8 mouse cellular contexts compared by ENCODE assay signal in genomic region chr12:55438611-55439137, GRCm38 (mm10). TPM values are rescaled to one million over a fixed set of nuclear protein-coding genes. Genes with fewer than 3 reads are reported as not detected.
DNase-seq lines count a peak whose midpoint lies in the region; ATAC-seq and TF ChIP-seq lines count a peak whose summit lies in the region.

No protein-coding gene starts in this region.

- 0 out of 2 replicates have a peak overlapping the region, but pooled peaks have one; percentile 17 for H3K9ac ChIP-seq in liver, embryonic 11.5 days (ENCODE audit: low read depth, low read length)
- H3K9ac ChIP-seq in liver, embryonic 12.5 days: no peak overlapping the region
- H3K9ac ChIP-seq in embryonic facial prominence, embryonic 13.5 days: peak overlapping the region; percentile 37; the same call in 1 of the 2 replicates
- no peak overlapping the region for H3K9ac ChIP-seq in intestine, postnatal 0 days (ENCODE audit: low read depth, low read length)

- ATAC-seq in liver, embryonic 11.5 days (replicated peaks; ENCODE audit: low FRiP score): no peak
- no peak for ATAC-seq in liver, embryonic 12.5 days
- 0 out of 2 replicates have a peak, but pooled peaks have one; percentile 17 for ATAC-seq in embryonic facial prominence, embryonic 13.5 days (ENCODE audit: insufficient number of reproducible peaks, insufficient read depth, low FRiP score, low TSS enrichment, low read depth)
- ATAC-seq in intestine, postnatal 0 days: no peak

- peak overlapping the region; percentile 12; the same call in 1 of the 2 replicates for H3K4me2 ChIP-seq in liver, embryonic 11.5 days
- H3K4me2 ChIP-seq in liver, embryonic 12.5 days: no peak overlapping the region
- H3K4me2 ChIP-seq in embryonic facial prominence, embryonic 13.5 days: peak overlapping the region; percentile 53
- 0 out of 2 replicates have a peak overlapping the region, but pooled peaks have one; percentile 9 for H3K4me2 ChIP-seq in intestine, postnatal 0 days (replicated peaks; ENCODE audit: low read depth)

- H3K4me1 ChIP-seq in liver, embryonic 11.5 days (replicated peaks; ENCODE audit: control insufficient read depth, insufficient read depth, low read length): peaks cover 16% of the 10 kb centered on the region
- peaks cover 32% of the 10 kb centered on the region for H3K4me1 ChIP-seq in liver, embryonic 12.5 days
- peaks cover 54% of the 10 kb centered on the region for H3K4me1 ChIP-seq in embryonic facial prominence, embryonic 13.5 days
- H3K4me1 ChIP-seq in intestine, postnatal 0 days (replicated peaks; ENCODE audit: control insufficient read depth, insufficient read depth, low read length): peaks cover 14% of the 10 kb centered on the region

- H3K4me3 ChIP-seq in liver, embryonic 11.5 days (ENCODE audit: low read depth, low read length): no peak overlapping the region
- no peak overlapping the region for H3K4me3 ChIP-seq in liver, embryonic 12.5 days
- peak overlapping the region; percentile 15; the same call in 1 of the 2 replicates for H3K4me3 ChIP-seq in embryonic facial prominence, embryonic 13.5 days
- no peak overlapping the region for H3K4me3 ChIP-seq in intestine, postnatal 0 days (ENCODE audit: low read depth, low read length)

- H3K9me3 ChIP-seq in liver, embryonic 11.5 days (ENCODE audit: control insufficient read depth, low read length): no peaks in the 10 kb centered on the region
- no peaks in the 10 kb centered on the region for H3K9me3 ChIP-seq in liver, embryonic 12.5 days (replicated peaks)
- H3K9me3 ChIP-seq in embryonic facial prominence, embryonic 13.5 days: no peaks in the 10 kb centered on the region
- no peaks in the 10 kb centered on the region for H3K9me3 ChIP-seq in intestine, postnatal 0 days (ENCODE audit: control insufficient read depth)

- no peak for DNase-seq in liver, embryonic 11.5 days (ENCODE audit: low spot score)
- DNase-seq in splenic B cell, adult 2 months (ENCODE audit: low read depth, low spot score): peak; percentile 63
- DNase-seq in frontal cortex, postnatal 14 days (ENCODE audit: low spot score in 2 of 2): no peak
- no peak for DNase-seq in testis, postnatal 10 days (ENCODE audit: low spot score)
- no peak for DNase-seq in kidney, postnatal 4 days

- no peaks in the 10 kb centered on the region for H3K36me3 ChIP-seq in liver, embryonic 11.5 days (ENCODE audit: control insufficient read depth, insufficient read depth, low read length)
- H3K36me3 ChIP-seq in liver, embryonic 12.5 days: no peaks in the 10 kb centered on the region
- no peaks in the 10 kb centered on the region for H3K36me3 ChIP-seq in embryonic facial prominence, embryonic 13.5 days
- no peaks in the 10 kb centered on the region for H3K36me3 ChIP-seq in intestine, postnatal 0 days (ENCODE audit: control insufficient read depth, insufficient read depth)
- H3K36me3 ChIP-seq in splenic B cell, adult 2 months (ENCODE audit: control insufficient read depth, insufficient read depth, low read length, poor library complexity, severe bottlenecking): no peaks in the 10 kb centered on the region

- TF ChIP-seq CTCF in intestine, postnatal 0 days (IDR thresholded peaks at IDR 0.05; ENCODE audit: low read depth): no peak

- no peak overlapping the region for H3K27ac ChIP-seq in liver, embryonic 11.5 days (ENCODE audit: low read depth, low read length)
- no peak overlapping the region for H3K27ac ChIP-seq in liver, embryonic 12.5 days
- peak overlapping the region; percentile 89 for H3K27ac ChIP-seq in embryonic facial prominence, embryonic 13.5 days
- H3K27ac ChIP-seq in intestine, postnatal 0 days (ENCODE audit: low read depth, low read length): peak overlapping the region; percentile 21; the same call in 1 of the 2 replicates

- H3K27me3 ChIP-seq in liver, embryonic 11.5 days (replicated peaks; ENCODE audit: control insufficient read depth, insufficient read depth, low read length): no peaks in the 10 kb centered on the region
- no peaks in the 10 kb centered on the region for H3K27me3 ChIP-seq in liver, embryonic 12.5 days (replicated peaks)
- no peaks in the 10 kb centered on the region for H3K27me3 ChIP-seq in embryonic facial prominence, embryonic 13.5 days
- H3K27me3 ChIP-seq in intestine, postnatal 0 days (replicated peaks; ENCODE audit: control insufficient read depth, insufficient read depth, low read length): no peaks in the 10 kb centered on the region
- H3K27me3 ChIP-seq in splenic B cell, adult 2 months (ENCODE audit: control insufficient read depth, insufficient read depth, low read length, poor library complexity, severe bottlenecking): no peaks in the 10 kb centered on the region

- 27% methylated on average over 11 of the region's 11 CpGs for WGBS in liver, embryonic 11.5 days
- WGBS in liver, embryonic 12.5 days (ENCODE audit: insufficient replicate concordance): 36% methylated on average over 11 of the region's 11 CpGs
- 8% methylated on average over 11 of the region's 11 CpGs for WGBS in embryonic facial prominence, embryonic 13.5 days
- 16% methylated on average over 11 of the region's 11 CpGs for WGBS in intestine, postnatal 0 days

RNA-seq across cellular contexts. Expression of gene Nfkbia, which starts 53.8 kb away (rescaled TPM):
- 25.8 TPM in 2 replicates for polyA plus RNA-seq in liver, embryonic 11.5 days (2014; fragmentation: Nextera tagmentation; extraction: Ambion mirVana)
- polyA plus RNA-seq in liver, embryonic 12.5 days (2016; fragmentation: Nextera tagmentation; extraction: Ambion mirVana): 14.5 and 15.7 TPM in 2 replicates
- 117 and 126 TPM in 2 replicates for polyA plus RNA-seq in embryonic facial prominence, embryonic 13.5 days (2015; fragmentation: Nextera tagmentation; extraction: Ambion mirVana)
- 47.1 and 49.7 TPM in 2 replicates for polyA plus RNA-seq in intestine, postnatal 0 days (2015; fragmentation: Nextera tagmentation; extraction: Ambion mirVana)

RNA-seq across cellular contexts. Expression of gene Psma6, which starts 54.7 kb away (rescaled TPM):
- 410 and 426 TPM in 2 replicates for polyA plus RNA-seq in liver, embryonic 11.5 days (2014; fragmentation: Nextera tagmentation; extraction: Ambion mirVana)
- polyA plus RNA-seq in liver, embryonic 12.5 days (2016; fragmentation: Nextera tagmentation; extraction: Ambion mirVana): 282 and 290 TPM in 2 replicates
- 440 and 454 TPM in 2 replicates for polyA plus RNA-seq in embryonic facial prominence, embryonic 13.5 days (2015; fragmentation: Nextera tagmentation; extraction: Ambion mirVana)
- 279 and 292 TPM in 2 replicates for polyA plus RNA-seq in intestine, postnatal 0 days (2015; fragmentation: Nextera tagmentation; extraction: Ambion mirVana)

Comparison
In these comparisons a context has a peak if more than half of its experiments do, and no peak if none do; other contexts are left out.
1. H3K9ac ChIP-seq: peak in liver, embryonic 11.5 days (single experiment) and embryonic facial prominence, embryonic 13.5 days (single experiment); none in liver, embryonic 12.5 days (single experiment) and intestine, postnatal 0 days (single experiment).
2. H3K27ac ChIP-seq: peak in embryonic facial prominence, embryonic 13.5 days (single experiment) and intestine, postnatal 0 days (single experiment); none in liver, embryonic 11.5 days (single experiment) and liver, embryonic 12.5 days (single experiment).